Mouse (Mus musculus) intestine, postnatal 0 days (tissue): ENCODE measurements around the gene Vldlr. TPM values are rescaled to one million over a fixed set of nuclear protein-coding genes. Genes with fewer than 3 reads are reported as not detected.

Experiments used
- ATAC-seq: fragments of 200-750 bp; cut with Nextera tagmentation; 2 replicates; pipeline ENCODE4 v1.8.0; 2017; ENCODE audit warnings: mild to moderate bottlenecking, moderate TSS enrichment, moderate library complexity
- H3K27ac ChIP-seq: fragments of 300-500 bp; sonication (generic); 2 replicates; pipeline ENCODE4 v1.5.1; 2014; ENCODE audit warnings: mild to moderate bottlenecking, low read depth, low read length, moderate library complexity
- H3K27me3 ChIP-seq: fragments of 300-500 bp; sonication (generic); replicated peaks from 2 replicates; pipeline ENCODE4 v1.6.1; 2014; ENCODE audit warnings: low read length, mixed read lengths; ENCODE audit not compliant: control insufficient read depth, insufficient read depth
- H3K36me3 ChIP-seq: fragments of 300-500 bp; sonication (generic); 2 replicates; pipeline ENCODE4 v1.6.1; 2014; ENCODE audit warnings: mild to moderate bottlenecking, moderate library complexity; ENCODE audit not compliant: control insufficient read depth, insufficient read depth
- H3K4me1 ChIP-seq: fragments of 300-500 bp; sonication (generic); replicated peaks from 2 replicates; pipeline ENCODE4 v1.6.1; 2014; ENCODE audit warnings: antibody characterized with exemption, low read length, mixed read lengths; ENCODE audit not compliant: control insufficient read depth, insufficient read depth
- H3K4me2 ChIP-seq: fragments of 300-500 bp; sonication (generic); replicated peaks from 2 replicates; pipeline ENCODE4 v1.6.1; 2014; ENCODE audit warnings: low read depth, mild to moderate bottlenecking, moderate library complexity
- H3K4me3 ChIP-seq: fragments of 300-500 bp; sonication (generic); 2 replicates; pipeline ENCODE4 v1.5.1; 2014; ENCODE audit warnings: low read depth, low read length
- H3K9ac ChIP-seq: fragments of 300-500 bp; sonication (generic); 2 replicates; pipeline ENCODE4 v1.6.1; 2014; ENCODE audit warnings: mild to moderate bottlenecking, low read depth, low read length
- H3K9me3 ChIP-seq: fragments of 300-500 bp; sonication (generic); 2 replicates; pipeline ENCODE4 v1.6.1; 2016; ENCODE audit warnings: mixed run types; ENCODE audit not compliant: control insufficient read depth
- CTCF ChIP-seq: sonication (generic); IDR thresholded peaks from 2 replicates; pipeline ENCODE4 v1.5.1; 2016; ENCODE audit warnings: low read depth, mild to moderate bottlenecking, control low read depth, antibody characterized with exemption, moderate library complexity
- WGBS: fragments of 180-500 bp; shearing (Covaris S2); extraction: QIAGEN DNeasy Blood & Tissue Kit; methylation state at CpG from one replicate; pipeline ENCODE4 v1.1.7; 2014; 5-methylcytosine and 5-hydroxymethylcytosine counted together
- polyA plus RNA-seq: library from polyadenylated mRNA; unstranded; fragments of >200 nt; fragmentation: Nextera tagmentation; extraction: Ambion mirVana; gene quantifications from 2 replicates; pipeline ENCODE4 v1.2.1, GENCODE M21; 2015

Vldlr gene
- polyA plus RNA-seq, 1 experiment from 2014 or later: 2.2 TPM

- no peak for ATAC-seq
- WGBS: 92% methylated on average over 3 of the region's 3 CpGs
- no peak for TF ChIP-seq CTCF
These were observed 39.4 kb downstream of the Vldlr start for GRCm38 (mm10) chr19:27255678-27256077.

GRCm38 (mm10) chr19:27260102-27260501 lies 43.8 kb downstream of the Vldlr start:
- Histone ChIP-seq H3K4me3 (no peak overlapping the region), H3K9ac (no peak overlapping the region), H3K9me3 (no peaks in the 10 kb centered on the region), H3K27me3 (no peaks in the 10 kb centered on the region), H3K4me2 (no peak overlapping the region), H3K4me1 (no peaks in the 10 kb centered on the region), H3K36me3 (no peaks in the 10 kb centered on the region), H3K27ac (no peak overlapping the region)
- no peak for TF ChIP-seq CTCF
- ATAC-seq: no peak
- 68% methylated on average over 4 of the region's 4 CpGs for WGBS

More at GRCm38 (mm10) chr19:27255678-27256077, 39.4 kb downstream of the Vldlr start:
- Histone ChIP-seq H3K36me3 (no peaks in the 10 kb centered on the region), H3K4me2 (no peak overlapping the region), H3K27ac (no peak overlapping the region), H3K9me3 (no peaks in the 10 kb centered on the region), H3K9ac (no peak overlapping the region), H3K4me3 (no peak overlapping the region), H3K4me1 (no peaks in the 10 kb centered on the region), H3K27me3 (no peaks in the 10 kb centered on the region)

- no peak for ATAC-seq
- WGBS: 81% methylated on average over 8 of the region's 8 CpGs
- no peaks in the 10 kb centered on the region for H3K27me3 ChIP-seq
- TF ChIP-seq CTCF: no peak
- no peak overlapping the region for H3K4me3 ChIP-seq
- no peaks in the 10 kb centered on the region for H3K9me3 ChIP-seq
- H3K9ac ChIP-seq: no peak overlapping the region
- no peaks in the 10 kb centered on the region for H3K36me3 ChIP-seq
- H3K4me1 ChIP-seq: no peaks in the 10 kb centered on the region
- H3K4me2 ChIP-seq: no peak overlapping the region
- H3K27ac ChIP-seq: no peak overlapping the region
These were observed 44.5 kb downstream of the Vldlr start for GRCm38 (mm10) chr19:27260621-27261278.

GRCm38 (mm10) chr19:27262141-27262540 lies 45.9 kb downstream of the Vldlr start:
- H3K9ac ChIP-seq: no peak overlapping the region
- no peak overlapping the region for H3K4me2 ChIP-seq
- ATAC-seq: no peak
- no peak for TF ChIP-seq CTCF
- no peaks in the 10 kb centered on the region for H3K27me3 ChIP-seq
- WGBS: 86% methylated on average over 3 of the region's 3 CpGs
- H3K4me3 ChIP-seq: no peak overlapping the region
- no peaks in the 10 kb centered on the region for H3K36me3 ChIP-seq
- no peaks in the 10 kb centered on the region for H3K9me3 ChIP-seq
- no peaks in the 10 kb centered on the region for H3K4me1 ChIP-seq
- no peak overlapping the region for H3K27ac ChIP-seq

GRCm38 (mm10) chr19:27273385-27273784 lies 57.1 kb downstream of the Vldlr start:
- WGBS: 72% methylated on average over 2 of the region's 2 CpGs
- no peak overlapping the region for H3K9ac ChIP-seq
- H3K9me3 ChIP-seq: no peaks in the 10 kb centered on the region
- no peak for ATAC-seq
- H3K4me1 ChIP-seq: no peaks in the 10 kb centered on the region
- no peak overlapping the region for H3K27ac ChIP-seq
- no peaks in the 10 kb centered on the region for H3K36me3 ChIP-seq
- no peaks in the 10 kb centered on the region for H3K27me3 ChIP-seq
- no peak overlapping the region for H3K4me2 ChIP-seq
- no peak overlapping the region for H3K4me3 ChIP-seq
- TF ChIP-seq CTCF: no peak

GRCm38 (mm10) chr19:27274382-27274781 lies 58.1 kb downstream of the Vldlr start:
- H3K4me3 ChIP-seq: no peak overlapping the region
- no peak overlapping the region for H3K27ac ChIP-seq
- TF ChIP-seq CTCF: no peak
- no peaks in the 10 kb centered on the region for H3K36me3 ChIP-seq
- H3K27me3 ChIP-seq: no peaks in the 10 kb centered on the region
- no peaks in the 10 kb centered on the region for H3K4me1 ChIP-seq
- 89% methylated on average over 1 of the region's 1 CpGs for WGBS
- H3K9ac ChIP-seq: no peak overlapping the region
- no peak overlapping the region for H3K4me2 ChIP-seq
- no peak for ATAC-seq
- no peaks in the 10 kb centered on the region for H3K9me3 ChIP-seq
